Mouse (Mus musculus): ENCODE results near the gene Tmem171. TPM values are rescaled to one million over a fixed set of nuclear protein-coding genes. Genes with fewer than 3 reads are reported as not detected.

The Tmem171 gene
- polyA plus RNA-seq, 1 experiment from 2014 or later = not detected

- Histone ChIP-seq H3K9me3 (replicated peaks) (no peaks in the 10 kb centered on the region), H3K36me3 (ENCODE audit: poor library complexity, severe bottlenecking) (no peaks in the 10 kb centered on the region), H3K4me3 (no peak overlapping the region), H3K4me2 (no peak overlapping the region), H3K4me1 (no peaks in the 10 kb centered on the region), H3K27me3 (no peaks in the 10 kb centered on the region), H3K27ac (no peak overlapping the region), H3K9ac (no peak overlapping the region)
- 91% methylated on average over 8 of the region's 8 CpGs for WGBS
- no peak for ATAC-seq
These were observed 15.6 kb upstream of the Tmem171 start for GRCm38 (mm10) chr13:98710236-98710635.

- Histone ChIP-seq H3K4me2 (no peak overlapping the region), H3K9me3 (replicated peaks) (no peaks in the 10 kb centered on the region), H3K27ac (no peak overlapping the region), H3K4me1 (no peaks in the 10 kb centered on the region), H3K4me3 (no peak overlapping the region), H3K27me3 (no peaks in the 10 kb centered on the region), H3K9ac (no peak overlapping the region), H3K36me3 (ENCODE audit: poor library complexity, severe bottlenecking) (no peaks in the 10 kb centered on the region)
- no peak for ATAC-seq
- WGBS = 84% methylated on average over 4 of the region's 4 CpGs
These were observed 10.9 kb upstream of the Tmem171 start for GRCm38 (mm10) chr13:98705501-98705900.

GRCm38 (mm10) chr13:98703786-98704185 is 9.2 kb upstream of the Tmem171 start:
- 88% methylated on average over 8 of the region's 8 CpGs for WGBS

GRCm38 (mm10) chr13:98702361-98702760 is 7.7 kb upstream of the Tmem171 start:
- 88% methylated on average over 8 of the region's 8 CpGs for WGBS
- Histone ChIP-seq H3K4me2 (no peak overlapping the region), H3K27ac (no peak overlapping the region), H3K9ac (no peak overlapping the region), H3K4me1 (no peaks in the 10 kb centered on the region), H3K4me3 (no peak overlapping the region), H3K36me3 (ENCODE audit: poor library complexity, severe bottlenecking) (no peaks in the 10 kb centered on the region), H3K9me3 (replicated peaks) (no peaks in the 10 kb centered on the region), H3K27me3 (no peaks in the 10 kb centered on the region)
- ATAC-seq = no peak

More at GRCm38 (mm10) chr13:98703786-98704185, 9.2 kb upstream of the Tmem171 start:
- H3K4me2 ChIP-seq = no peak overlapping the region
- H3K27me3 ChIP-seq = no peaks in the 10 kb centered on the region
- H3K4me3 ChIP-seq = no peak overlapping the region
- ATAC-seq = no peak
- no peak overlapping the region for H3K9ac ChIP-seq
- H3K4me1 ChIP-seq = no peaks in the 10 kb centered on the region
- H3K27ac ChIP-seq = no peak overlapping the region
- no peaks in the 10 kb centered on the region for H3K9me3 ChIP-seq (replicated peaks)
- H3K36me3 ChIP-seq (ENCODE audit: poor library complexity, severe bottlenecking) = no peaks in the 10 kb centered on the region

- Histone ChIP-seq H3K4me1 (no peaks in the 10 kb centered on the region), H3K36me3 (ENCODE audit: poor library complexity, severe bottlenecking) (no peaks in the 10 kb centered on the region), H3K27ac (no peak overlapping the region), H3K9ac (no peak overlapping the region), H3K9me3 (replicated peaks) (no peaks in the 10 kb centered on the region), H3K4me2 (no peak overlapping the region), H3K4me3 (no peak overlapping the region), H3K27me3 (peaks cover 3% of the 10 kb centered on the region; the same call in 1 of the 2 replicates)
- ATAC-seq = no peak
- WGBS = 78% methylated on average over 5 of the region's 5 CpGs
These were observed 6.7 kb upstream of the Tmem171 start for GRCm38 (mm10) chr13:98701309-98701675.

GRCm38 (mm10) chr13:98700661-98701308 is 6.2 kb upstream of the Tmem171 start:
- ATAC-seq = no peak
- no peaks in the 10 kb centered on the region for H3K9me3 ChIP-seq (replicated peaks)
- no peaks in the 10 kb centered on the region for H3K4me1 ChIP-seq
- peaks cover 8% of the 10 kb centered on the region for H3K27me3 ChIP-seq
- no peak overlapping the region for H3K4me2 ChIP-seq
- no peak overlapping the region for H3K4me3 ChIP-seq
- H3K27ac ChIP-seq = no peak overlapping the region
- 66% methylated on average over 10 of the region's 10 CpGs for WGBS
- no peak overlapping the region for H3K9ac ChIP-seq
- H3K36me3 ChIP-seq (ENCODE audit: poor library complexity, severe bottlenecking) = no peaks in the 10 kb centered on the region

DNA sequence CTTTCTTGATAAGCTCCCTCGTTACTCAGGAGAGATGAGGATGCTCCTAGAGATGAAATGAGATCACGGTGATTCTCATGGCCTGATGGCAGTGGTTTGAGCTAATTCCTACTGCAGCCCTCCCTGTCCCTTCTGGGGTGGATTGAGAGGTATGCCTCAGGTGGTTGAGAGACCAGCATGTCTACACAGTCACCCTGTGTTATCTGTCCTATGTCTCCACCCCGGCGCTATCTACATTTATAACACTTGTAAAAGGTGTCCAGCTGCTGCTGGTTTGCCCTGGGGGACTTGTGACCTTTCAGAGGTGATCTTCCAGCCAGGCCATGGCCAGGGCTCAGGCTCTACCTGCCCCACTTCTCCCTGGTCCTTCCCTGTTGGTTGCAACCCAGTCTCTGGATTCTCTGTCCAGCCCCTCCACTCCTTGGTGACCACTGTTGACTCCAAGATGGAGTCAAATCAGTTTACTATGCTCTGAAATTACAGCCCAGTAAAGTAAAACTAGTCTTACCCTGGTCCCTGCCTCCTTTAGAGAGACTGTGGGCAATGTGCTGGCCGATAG is 5.4 kb upstream of the Tmem171 start:
- Histone ChIP-seq H3K9ac (no peak overlapping the region), H3K4me2 (no peak overlapping the region), H3K27me3 (peaks cover 15% of the 10 kb centered on the region), H3K4me3 (no peak overlapping the region), H3K9me3 (replicated peaks) (no peaks in the 10 kb centered on the region), H3K27ac (no peak overlapping the region), H3K36me3 (ENCODE audit: poor library complexity, severe bottlenecking) (no peaks in the 10 kb centered on the region), H3K4me1 (peaks cover 2% of the 10 kb centered on the region)
- no peak for ATAC-seq
- WGBS = 90% methylated on average over 5 of the region's 5 CpGs

GRCm38 (mm10) chr13:98699051-98699744 is 4.6 kb upstream of the Tmem171 start:
- H3K27me3 ChIP-seq = peaks cover 24% of the 10 kb centered on the region
- no peak overlapping the region for H3K4me3 ChIP-seq
- H3K9ac ChIP-seq = no peak overlapping the region
- H3K4me1 ChIP-seq = peaks cover 8% of the 10 kb centered on the region
- WGBS = 85% methylated on average over 14 of the region's 14 CpGs
- H3K27ac ChIP-seq = no peak overlapping the region
- ATAC-seq = no peak
- H3K4me2 ChIP-seq = no peak overlapping the region
- no peaks in the 10 kb centered on the region for H3K9me3 ChIP-seq (replicated peaks)
- H3K36me3 ChIP-seq (ENCODE audit: poor library complexity, severe bottlenecking) = no peaks in the 10 kb centered on the region

DNA sequence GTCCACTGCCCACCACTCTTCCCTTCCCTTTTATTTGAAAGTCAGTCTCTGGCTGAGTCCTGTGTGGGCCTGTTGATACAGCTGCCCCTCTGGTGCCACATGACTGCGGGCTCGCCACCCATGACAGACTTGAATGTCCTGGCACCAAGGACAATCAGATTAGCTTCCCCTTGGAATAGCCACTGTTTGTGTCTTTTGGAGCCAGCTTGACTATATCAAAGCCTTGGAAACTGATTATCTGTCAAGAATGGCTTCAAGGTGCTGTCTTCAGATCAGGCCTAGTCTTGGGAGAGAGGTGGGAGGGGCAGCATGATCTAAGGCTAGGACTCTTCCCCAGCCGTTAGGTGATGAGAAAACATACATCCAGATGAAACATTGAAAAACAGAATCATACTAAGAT is 2.1 kb upstream of the Tmem171 start:
- Histone ChIP-seq H3K9ac (no peak overlapping the region), H3K27ac (no peak overlapping the region), H3K4me1 (peaks cover 8% of the 10 kb centered on the region), H3K9me3 (replicated peaks) (no peaks in the 10 kb centered on the region), H3K36me3 (ENCODE audit: poor library complexity, severe bottlenecking) (no peaks in the 10 kb centered on the region), H3K27me3 (peaks cover 34% of the 10 kb centered on the region), H3K4me3 (no peak overlapping the region), H3K4me2 (no peak overlapping the region)
- no peak for ATAC-seq
- 93% methylated on average over 3 of the region's 3 CpGs for whole genome bisulfite sequencing

DNA sequence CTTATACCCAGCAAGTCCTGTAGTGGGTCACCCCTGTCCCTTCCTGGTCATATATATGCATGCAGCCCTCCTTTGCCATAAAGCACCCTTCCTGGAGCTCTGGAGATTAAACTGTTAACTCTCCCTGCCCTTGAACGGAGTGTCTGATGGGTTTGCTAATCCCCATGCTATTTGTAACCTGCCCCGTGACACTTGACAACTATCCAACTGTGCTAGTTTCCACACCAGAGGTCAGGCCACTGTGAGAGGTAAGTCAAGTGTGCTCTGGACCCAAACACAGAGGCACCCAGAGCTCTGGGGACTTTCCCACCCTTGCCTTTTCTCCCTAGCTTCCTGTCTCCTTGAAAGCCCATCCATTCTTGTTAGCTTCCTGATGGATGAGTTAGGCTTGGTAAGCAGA is 912 bp upstream of the Tmem171 start:
- no peak overlapping the region for H3K4me2 ChIP-seq
- no peak overlapping the region for H3K9ac ChIP-seq
- H3K4me1 ChIP-seq = peaks cover 8% of the 10 kb centered on the region
- no peak overlapping the region for H3K27ac ChIP-seq
- H3K9me3 ChIP-seq (replicated peaks) = no peaks in the 10 kb centered on the region
- H3K36me3 ChIP-seq (ENCODE audit: poor library complexity, severe bottlenecking) = no peaks in the 10 kb centered on the region
- H3K27me3 ChIP-seq = peaks cover 34% of the 10 kb centered on the region
- no peak overlapping the region for H3K4me3 ChIP-seq
- WGBS = 50% methylated on average over 2 of the region's 2 CpGs
- ATAC-seq = no peak

DNA sequence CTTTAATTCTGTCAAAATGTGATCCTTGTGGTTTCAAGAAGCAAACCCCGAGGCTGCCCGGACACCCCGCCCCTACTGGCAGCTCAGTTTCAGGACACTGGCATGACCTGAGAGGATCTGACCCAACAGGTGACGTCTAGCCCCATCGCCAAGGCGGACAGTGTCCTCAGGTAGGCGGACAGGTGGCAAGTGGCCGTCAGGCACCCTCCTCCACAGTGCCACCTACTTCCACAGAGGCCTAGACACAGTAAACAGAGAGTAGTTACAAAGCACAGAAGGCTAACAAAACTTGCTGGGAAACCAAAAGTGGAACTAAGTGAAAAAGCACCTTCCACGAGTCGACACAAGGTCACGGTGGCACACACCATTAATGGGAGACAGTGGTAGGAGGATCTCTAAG is 1.3 kb downstream of the Tmem171 start:
- Histone ChIP-seq H3K4me2 (no peak overlapping the region), H3K4me3 (no peak overlapping the region), H3K36me3 (ENCODE audit: poor library complexity, severe bottlenecking) (no peaks in the 10 kb centered on the region), H3K9me3 (replicated peaks) (no peaks in the 10 kb centered on the region), H3K27me3 (peaks cover 34% of the 10 kb centered on the region), H3K27ac (no peak overlapping the region), H3K4me1 (peaks cover 8% of the 10 kb centered on the region), H3K9ac (no peak overlapping the region)
- 94% methylated on average over 11 of the region's 11 CpGs for WGBS
- no peak for ATAC-seq

DNA sequence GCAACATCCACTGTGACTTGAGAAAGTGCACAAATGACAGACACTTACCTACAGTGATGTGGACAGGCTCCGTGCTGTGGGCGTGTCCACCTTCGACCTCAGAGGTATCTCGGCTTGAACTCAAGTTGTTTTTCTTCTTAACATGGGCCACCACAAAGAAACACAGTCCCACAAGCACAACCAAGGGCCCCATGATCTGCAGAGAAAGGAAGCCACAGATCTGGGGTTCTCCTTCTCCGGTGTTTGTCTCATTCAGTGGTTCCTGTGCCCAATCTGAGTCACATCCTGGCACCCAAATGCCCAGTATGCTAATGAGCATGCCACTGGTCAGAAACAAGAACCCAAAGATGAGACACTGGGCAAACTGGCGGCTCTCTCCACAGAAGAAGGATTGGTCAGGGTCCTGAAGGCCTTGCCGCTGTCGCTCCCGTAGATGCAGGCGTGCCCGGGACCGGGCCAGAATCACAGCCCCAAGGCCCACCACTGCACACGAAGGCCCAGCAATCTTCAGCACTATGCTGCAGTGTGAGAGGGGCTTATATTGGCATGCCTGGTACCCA is 2.6 kb downstream of the Tmem171 start:
- Histone ChIP-seq H3K4me2 (no peak overlapping the region), H3K4me3 (no peak overlapping the region), H3K9me3 (replicated peaks) (no peaks in the 10 kb centered on the region), H3K9ac (no peak overlapping the region), H3K27ac (no peak overlapping the region), H3K36me3 (ENCODE audit: poor library complexity, severe bottlenecking) (no peaks in the 10 kb centered on the region), H3K4me1 (peaks cover 12% of the 10 kb centered on the region), H3K27me3 (peaks cover 34% of the 10 kb centered on the region)
- ATAC-seq = no peak
- WGBS = 92% methylated on average over 13 of the region's 13 CpGs
